In the genomic region with DNA sequence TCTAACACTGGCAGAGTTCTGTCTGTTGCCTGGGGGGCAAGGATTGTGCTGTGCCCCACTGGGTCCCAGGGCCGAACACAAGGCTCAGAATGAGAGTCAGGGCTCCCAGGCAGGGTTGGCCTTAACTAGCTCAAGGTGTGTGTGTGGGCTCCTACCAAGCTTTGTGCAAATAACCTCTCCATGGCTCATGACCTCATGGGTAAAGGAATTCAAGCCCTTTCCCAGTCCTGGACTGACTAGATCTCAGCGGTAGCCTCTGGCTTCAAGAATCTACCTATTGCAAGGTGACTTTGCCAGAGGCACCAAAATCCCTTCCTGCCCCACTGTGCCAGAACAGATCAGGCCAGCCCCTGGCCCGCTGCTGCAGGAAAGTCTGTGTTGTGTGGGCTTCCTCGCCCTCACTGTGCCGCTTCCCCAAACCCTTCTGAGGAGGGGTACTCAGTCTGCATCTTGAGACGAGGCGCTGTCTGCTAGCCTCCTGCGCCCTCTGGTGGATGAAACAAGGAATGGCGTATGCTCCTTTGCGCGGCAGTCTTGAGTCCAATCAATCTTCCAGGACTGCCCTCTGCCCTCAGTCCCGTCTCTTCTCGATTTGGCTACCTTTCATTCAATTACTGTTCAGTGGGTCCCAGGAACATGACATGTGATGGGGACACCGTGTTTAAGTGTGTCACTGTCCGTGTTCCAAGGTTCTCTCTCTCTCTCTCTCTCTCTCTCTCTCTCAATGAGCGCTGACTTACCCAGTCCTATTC, we compare ENCODE assay signal across 9 mouse cellular contexts. TPM values are rescaled to one million over a fixed set of nuclear protein-coding genes. Genes with fewer than 3 reads are reported as not detected.
A peak's percentile ranks its signal among the peaks of the same experiment; 100 is the strongest.
DNase-seq lines count a peak whose midpoint lies in the region; ATAC-seq and TF ChIP-seq lines count a peak whose summit lies in the region.
"Had no signal": no experiment of that assay in that cellular context is flagged by ENCODE, and none has a peak within 500 bp of the region (broad histone marks: within the 10 kb centered on the region; RNA-seq: fewer than 3 reads in every experiment).

No protein-coding gene starts in this region.

- intact Hi-C loops in heart, postnatal 14 days (cut with DNase I), result loop anchor here (2.0 to 5.0 kb wide), 5 partner anchors 45 to 235 kb away; no protein-coding TSS in a partner anchor

- H3K4me2 ChIP-seq in embryonic facial prominence, embryonic 14.5 days (ENCODE audit: low read depth, low read length), result 0 out of 2 replicates have a peak overlapping the region, but pooled peaks have one; percentile 10

- peak; percentile 78 for DNase-seq in brain, adult 2 months (ENCODE audit: low read depth, low spot score)
- peak; percentile 75 for DNase-seq in embryonic facial prominence, embryonic 14.5 days (ENCODE audit: low spot score)
- DNase-seq in heart, postnatal 14 days, result peak; percentile 58 to 75
- peak; percentile 78 to 83 for DNase-seq in kidney, postnatal 4 days
- peak; percentile 74 for DNase-seq in lung, postnatal 14 days
- peak; percentile 90 for DNase-seq in retina, embryonic 14.5 days (ENCODE audit: low spot score)
- peak; percentile 60 for DNase-seq in urinary bladder, postnatal 25 days (ENCODE audit: low spot score)

- H3K4me1 ChIP-seq in ES-Bruce4 (ENCODE audit: control insufficient read depth, insufficient read depth, low read length), result no peaks in the 10 kb centered on the region
- peaks cover 8% of the 10 kb centered on the region; the same call in 1 of the 2 replicates for H3K4me1 ChIP-seq in embryonic facial prominence, embryonic 14.5 days (ENCODE audit: control insufficient read depth, insufficient read depth, low read length)

- TF ChIP-seq POLR2A in ES-Bruce4 (IDR thresholded peaks at IDR 0.05; ENCODE audit: insufficient read depth, low read length), result no peak

- H3K36me3 ChIP-seq in ES-Bruce4 (ENCODE audit: control insufficient read depth, insufficient read depth, low read length, poor library complexity, severe bottlenecking), result no peaks in the 10 kb centered on the region
- H3K36me3 ChIP-seq in embryonic facial prominence, embryonic 14.5 days (ENCODE audit: control insufficient read depth, insufficient read depth, low read length), result no peaks in the 10 kb centered on the region

- no peak overlapping the region for H3K4me3 ChIP-seq in ES-Bruce4 (ENCODE audit: low read depth, low read length)
- no peak overlapping the region for H3K4me3 ChIP-seq in embryonic facial prominence, embryonic 14.5 days (ENCODE audit: low read depth, low read length)

- H3K9ac ChIP-seq in ES-Bruce4 (ENCODE audit: low read depth, poor library complexity, severe bottlenecking), result no peak overlapping the region
- no peak overlapping the region for H3K9ac ChIP-seq in embryonic facial prominence, embryonic 14.5 days (ENCODE audit: low read depth, low read length)

- peak; percentile 30; the same call in 1 of the 2 replicates for ATAC-seq in embryonic facial prominence, embryonic 14.5 days (ENCODE audit: low read depth)

- H3K27me3 ChIP-seq in ES-Bruce4 (ENCODE audit: control insufficient read depth, insufficient read depth, low read length, poor library complexity, severe bottlenecking), result no peaks in the 10 kb centered on the region
- no peaks in the 10 kb centered on the region for H3K27me3 ChIP-seq in embryonic facial prominence, embryonic 14.5 days (replicated peaks; ENCODE audit: control insufficient read depth, insufficient read depth, low read length)

- peak; percentile 98 for TF ChIP-seq CTCF in ES-Bruce4 (IDR thresholded peaks at IDR 0.05; ENCODE audit: low read depth, low read length)

- WGBS in embryonic facial prominence, embryonic 14.5 days, result 15% methylated on average over 16 of the region's 16 CpGs

- no peak overlapping the region for H3K27ac ChIP-seq in ES-Bruce4 (ENCODE audit: insufficient read depth, low read length)
- no peak overlapping the region for H3K27ac ChIP-seq in embryonic facial prominence, embryonic 14.5 days (replicated peaks; ENCODE audit: low read depth, low read length)

- no peak for TF ChIP-seq EP300 in ES-Bruce4 (IDR thresholded peaks at IDR 0.05; ENCODE audit: insufficient read depth, low read depth, low read length)

- H3K9me3 ChIP-seq in ES-Bruce4 (replicated peaks; ENCODE audit: control insufficient read depth, insufficient read depth, low read length, poor library complexity, severe bottlenecking), result no peaks in the 10 kb centered on the region
- no peaks in the 10 kb centered on the region for H3K9me3 ChIP-seq in embryonic facial prominence, embryonic 14.5 days (ENCODE audit: control insufficient read depth, low read length)

RNA-seq across cellular contexts. Expression of a gene that starts 11.7 kb away (rescaled TPM):
- polyA plus RNA-seq in ES-Bruce4 (2011; ENCODE audit: insufficient read depth, insufficient read length, low read depth, missing spikeins), result 48.5 and 49.2 TPM in 2 replicates
- 47.2 and 51.6 TPM in 2 replicates for polyA plus RNA-seq in embryonic facial prominence, embryonic 14.5 days (2014; fragmentation: Nextera tagmentation; extraction: Ambion mirVana)
- total RNA-seq in heart, postnatal 14 days (2021), result 10 to 100 TPM; 12.4 to 12.7 TPM

RNA-seq across cellular contexts. Expression of a gene that starts 41.9 kb away (rescaled TPM):
- polyA plus RNA-seq in ES-Bruce4 (2011; ENCODE audit: insufficient read depth, insufficient read length, low read depth, missing spikeins), result 1.5 and 1.6 TPM in 2 replicates
- polyA plus RNA-seq in embryonic facial prominence, embryonic 14.5 days (2014; fragmentation: Nextera tagmentation; extraction: Ambion mirVana), result 2.9 and 3.6 TPM in 2 replicates
- 1 to 10 TPM; 1.3 to 1.9 TPM for total RNA-seq in heart, postnatal 14 days (2021)

RNA-seq across cellular contexts. Expression of a gene that starts 52.2 kb away (rescaled TPM):
- 12.9 and 13.1 TPM in 2 replicates for polyA plus RNA-seq in ES-Bruce4 (2011; ENCODE audit: insufficient read depth, insufficient read length, low read depth, missing spikeins)
- polyA plus RNA-seq in embryonic facial prominence, embryonic 14.5 days (2014; fragmentation: Nextera tagmentation; extraction: Ambion mirVana), result 372 and 595 TPM in 2 replicates
- total RNA-seq in heart, postnatal 14 days (2021), result 1 to 10 TPM in 1 of 2 experiments, under 1 TPM in 1; 0.41 to 1.0 TPM
- polyA plus RNA-seq: large intestine, adult 2 months had no signal

Comparison
In these comparisons a context has a peak if more than half of its experiments do, and no peak if none do; other contexts are left out.
1. RNA of a gene that starts 52.2 kb away (polyA plus RNA-seq): 372 to 595 TPM in embryonic facial prominence, embryonic 14.5 days; 12.9 to 13.1 TPM in ES-Bruce4; every median in the first group is over 10 times any median in the second.
2. Peak in every context shown above with its lines, with median percentiles within 50 percentile points of each other: DNase-seq.